Mouse (Mus musculus): Measurements from ENCODE around the gene Cspg4.
"Not testable (repeated sequence)": the region's sequence is repeated elsewhere in the genome, so short reads cannot be mapped to it uniquely, and the experiment has no call there.

The Cspg4 gene

GRCm38 (mm10) chr9:56893313-56893712 is 28.5 kb downstream of the Cspg4 start:
- DNase-seq: no peak

DNA sequence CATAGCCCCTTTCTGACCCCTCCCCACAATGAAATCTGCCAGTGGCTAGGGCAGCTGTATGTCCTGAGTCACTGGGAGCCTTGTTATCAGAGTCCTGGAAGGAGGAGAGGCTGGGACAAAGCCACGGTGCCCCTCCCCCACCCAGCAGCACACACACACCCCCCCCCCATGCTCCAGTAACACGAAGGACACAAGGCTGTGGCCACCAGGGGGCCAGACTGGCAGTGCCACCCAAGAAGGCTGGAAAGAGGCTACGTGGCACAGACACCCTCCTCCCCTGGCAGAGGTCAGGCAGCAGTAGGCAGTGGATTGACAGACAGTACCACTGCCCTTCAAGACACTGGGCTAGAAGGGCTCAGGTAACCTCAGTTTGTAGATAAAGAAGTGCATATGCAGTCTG is 29.2 kb downstream of the Cspg4 start:
- no peak for DNase-seq

DNA sequence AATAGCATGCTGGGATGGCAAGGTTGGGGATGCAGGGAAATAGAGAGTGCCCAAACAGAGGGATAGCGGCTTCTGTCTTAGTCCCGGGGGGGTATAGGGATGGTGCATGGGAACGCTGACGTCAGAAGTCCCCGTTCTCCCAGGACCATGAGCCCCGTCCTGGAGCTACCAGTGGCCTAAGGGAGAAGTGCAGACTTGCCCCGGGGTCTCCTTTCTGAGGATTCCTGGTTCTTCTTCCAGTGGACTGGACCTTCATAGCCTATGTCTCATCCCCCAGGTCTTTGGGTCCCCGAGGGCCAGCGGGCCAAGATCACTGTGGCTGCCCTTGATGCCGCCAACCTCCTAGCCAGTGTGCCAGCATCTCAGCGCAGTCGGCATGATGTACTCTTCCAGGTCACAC is 31.9 kb downstream of the Cspg4 start:
- no peak for DNase-seq

GRCm38 (mm10) chr9:56899409-56899808 is 34.6 kb downstream of the Cspg4 start:
- no peak for DNase-seq

DNA sequence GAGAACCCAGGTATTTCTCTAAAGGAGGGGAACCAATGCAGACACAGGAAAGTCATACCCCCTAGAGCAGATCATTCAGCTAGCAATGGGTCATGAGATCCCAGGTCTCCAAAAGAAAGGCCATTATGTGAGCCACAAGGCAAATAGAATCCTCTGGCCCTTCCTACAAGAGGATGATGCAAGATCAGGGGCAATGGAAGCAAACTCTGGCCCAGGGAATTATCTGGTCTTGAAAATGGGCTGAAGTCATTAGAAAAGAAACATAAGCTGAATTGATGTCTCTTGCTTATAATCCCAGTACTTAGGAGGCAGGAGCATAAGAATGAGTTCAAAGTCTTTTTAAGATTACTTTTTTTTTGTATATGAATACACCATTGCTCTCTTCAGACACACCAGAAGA is 35.2 kb downstream of the Cspg4 start:
- no peak for DNase-seq

DNA sequence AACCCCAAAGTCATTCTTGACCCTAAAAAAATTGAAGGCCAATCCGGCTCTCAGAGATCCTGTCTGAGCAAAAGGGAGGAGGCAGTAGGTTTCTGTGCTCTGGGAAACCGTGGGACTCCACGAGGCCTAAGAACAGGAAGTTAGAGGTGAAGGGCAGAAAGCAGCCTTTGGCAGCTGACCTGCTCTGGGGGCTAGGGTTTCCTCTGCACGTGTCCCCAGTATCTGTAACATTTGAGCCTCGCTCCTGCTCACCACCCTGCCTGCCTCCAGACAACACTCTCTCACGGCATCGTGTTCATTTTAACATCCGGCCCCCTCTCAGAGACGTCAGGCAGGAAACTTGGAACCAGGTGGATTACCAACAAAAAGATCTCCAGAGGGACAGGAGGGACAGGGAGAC is 35.7 kb downstream of the Cspg4 start:
- peak; percentile 41 for DNase-seq

GRCm38 (mm10) chr9:56901187-56901586 is 36.4 kb downstream of the Cspg4 start:
- no peak for DNase-seq

- DNase-seq: no peak
These were observed 38.8 kb downstream of the Cspg4 start for GRCm38 (mm10) chr9:56903662-56904061.

- DNase-seq: no peak
These were observed 42.7 kb downstream of the Cspg4 start for GRCm38 (mm10) chr9:56907549-56907948.

DNA sequence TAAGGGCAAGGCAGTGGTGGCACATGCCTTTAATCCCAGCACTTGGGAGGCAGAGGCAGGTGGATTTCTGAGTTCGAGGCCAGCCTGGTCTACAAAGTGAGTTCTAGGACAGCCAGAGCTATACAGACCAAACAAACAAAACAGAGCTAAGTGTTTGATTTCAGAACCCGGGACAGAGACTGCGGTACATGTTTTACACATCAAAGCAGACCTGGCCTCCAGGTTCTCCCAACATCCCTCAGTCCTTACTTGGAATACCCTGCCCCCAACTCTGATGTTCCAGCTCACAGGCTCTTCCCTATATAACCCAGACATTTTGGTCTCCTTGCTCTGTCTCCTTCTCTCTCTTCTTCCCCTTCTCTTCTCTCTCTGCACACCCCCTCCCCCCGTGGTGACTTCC is 45.2 kb downstream of the Cspg4 start:
- DNase-seq: not testable (repeated sequence)

- DNase-seq: no peak
These were observed 46.2 kb downstream of the Cspg4 start for GRCm38 (mm10) chr9:56911017-56911416.

DNA sequence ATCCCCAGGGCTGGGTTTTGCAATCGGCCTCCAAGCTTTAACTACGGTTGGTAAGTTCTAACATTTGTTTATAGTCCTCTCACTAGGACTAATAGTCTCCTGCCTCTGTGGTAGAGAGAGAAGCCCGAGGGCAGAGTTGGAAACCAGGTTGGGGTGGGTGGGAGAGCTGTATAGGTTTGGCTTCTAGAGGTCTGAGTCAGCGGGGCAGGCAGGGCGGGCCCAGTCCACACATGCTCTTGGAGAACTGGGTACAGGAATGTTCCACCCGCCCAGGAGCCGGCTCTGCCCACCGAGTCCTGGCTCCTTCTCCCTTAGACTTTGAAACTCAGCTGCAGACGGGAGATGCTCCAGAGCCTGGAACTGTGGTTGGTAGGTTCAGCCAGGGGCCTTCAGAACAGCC is 49.2 kb downstream of the Cspg4 start:
- no peak for DNase-seq

DNA sequence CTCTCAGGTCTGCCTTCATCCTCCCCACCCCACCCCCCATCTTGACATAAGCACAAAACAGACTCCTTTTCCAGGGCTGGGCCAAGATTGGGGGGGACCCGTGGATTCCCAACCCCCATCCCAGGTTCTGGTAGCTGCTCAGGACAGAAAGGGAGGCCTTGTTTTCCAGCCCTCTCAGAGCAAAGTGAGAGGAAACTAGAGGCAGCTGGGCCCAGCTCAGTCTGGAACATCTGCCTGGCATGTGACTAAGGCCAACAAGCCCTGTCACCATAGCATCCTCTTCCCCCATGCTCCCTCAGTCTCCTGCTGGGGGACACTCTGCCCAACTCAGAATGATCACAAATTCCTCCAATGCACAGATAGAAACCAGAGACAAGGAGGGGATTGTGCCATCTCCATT is 50.3 kb downstream of the Cspg4 start:
- no peak for DNase-seq

- no peak for DNase-seq
These were observed 51.0 kb downstream of the Cspg4 start for GRCm38 (mm10) chr9:56915695-56916410.

GRCm38 (mm10) chr9:56917131-56917530 is 52.3 kb downstream of the Cspg4 start:
- no peak for DNase-seq

DNA sequence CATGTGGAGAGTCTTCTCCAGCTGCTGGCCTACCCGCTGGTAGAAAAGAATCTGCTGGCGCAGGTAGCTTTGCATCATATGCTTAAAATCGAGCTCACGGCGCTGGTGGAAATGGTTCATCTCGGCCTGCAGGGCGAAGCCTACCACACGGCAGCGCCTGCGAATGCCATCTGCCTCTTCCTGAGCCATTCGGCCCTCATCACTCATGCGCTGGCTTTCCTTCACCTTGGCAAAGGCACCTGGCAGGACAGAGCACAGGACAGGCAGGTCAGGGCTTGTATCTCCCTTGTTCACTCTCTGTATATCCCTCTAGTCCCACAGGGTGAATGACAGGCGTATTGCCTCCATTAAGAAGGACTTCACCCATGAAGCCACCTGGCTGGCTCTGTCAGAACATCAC is 53.6 kb downstream of the Cspg4 start:
- no peak for DNase-seq

GRCm38 (mm10) chr9:56922746-56923145 is 57.9 kb downstream of the Cspg4 start:
- DNase-seq: no peak

DNA sequence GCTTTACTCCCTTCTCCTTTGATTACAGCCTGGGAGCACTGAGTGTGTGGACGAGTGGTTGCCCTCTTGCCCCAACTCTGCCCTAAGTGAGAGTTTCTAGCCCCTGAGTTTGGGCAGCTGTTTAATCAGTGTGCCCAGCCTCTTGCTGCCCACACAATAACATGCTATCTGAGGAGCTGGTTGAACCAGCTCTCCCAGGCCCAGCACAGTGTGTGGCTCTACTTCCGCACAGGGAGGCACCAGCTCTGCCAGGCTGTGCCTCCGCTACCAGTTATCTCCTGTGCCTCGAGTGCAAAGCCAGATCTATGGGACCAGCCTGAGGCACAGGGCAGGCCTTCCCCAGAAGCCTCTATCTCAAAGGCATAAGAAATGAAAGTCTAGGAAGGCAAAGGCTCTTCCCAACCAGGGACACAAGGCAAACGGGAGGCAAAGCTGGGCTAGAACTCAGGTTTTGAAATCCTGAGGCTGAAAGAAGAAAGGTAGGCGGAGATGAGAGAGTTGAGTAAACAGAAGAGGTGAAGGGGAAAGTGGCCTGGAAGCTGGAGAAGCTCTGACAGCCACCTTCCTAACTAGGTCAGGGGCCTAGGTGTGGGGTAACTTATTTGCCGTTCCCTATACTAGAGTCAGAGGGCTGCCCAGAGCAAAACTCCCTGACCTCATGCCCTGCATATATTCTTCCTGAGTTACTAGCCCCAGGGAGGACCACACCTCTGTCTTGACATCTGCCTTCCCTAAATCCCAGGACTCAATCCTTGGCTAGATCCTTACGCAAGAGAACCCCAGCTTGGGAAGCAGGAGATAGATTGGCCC is 59.2 kb downstream of the Cspg4 start:
- DNase-seq: no peak

- peak; percentile 88 for DNase-seq
These were observed 59.8 kb downstream of the Cspg4 start for GRCm38 (mm10) chr9:56924651-56925027.

GRCm38 (mm10) chr9:56925291-56926024 is 60.6 kb downstream of the Cspg4 start:
- no peak for DNase-seq

GRCm38 (mm10) chr9:56926025-56926360 is 61.2 kb downstream of the Cspg4 start:
- no peak for DNase-seq

DNA sequence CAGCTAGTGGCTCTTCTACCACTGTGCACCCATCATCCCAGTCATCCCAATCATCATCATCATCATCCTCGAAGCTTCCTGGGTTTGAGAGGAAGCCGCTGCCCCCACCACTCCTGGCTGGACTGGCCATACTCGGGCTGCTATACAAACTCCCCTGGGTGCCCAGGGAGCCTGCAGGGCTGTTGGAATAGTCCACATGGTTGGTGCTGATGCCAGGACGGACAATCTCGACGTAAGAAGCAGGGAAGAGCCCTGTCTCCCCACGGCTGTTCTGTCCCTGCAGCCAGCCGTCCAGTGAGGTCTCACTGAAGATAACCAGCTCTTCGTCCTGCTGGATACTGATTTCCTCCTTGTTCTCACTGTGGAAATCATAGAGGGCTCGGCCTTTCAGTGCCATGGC is 61.6 kb downstream of the Cspg4 start:
- no peak for DNase-seq

DNA sequence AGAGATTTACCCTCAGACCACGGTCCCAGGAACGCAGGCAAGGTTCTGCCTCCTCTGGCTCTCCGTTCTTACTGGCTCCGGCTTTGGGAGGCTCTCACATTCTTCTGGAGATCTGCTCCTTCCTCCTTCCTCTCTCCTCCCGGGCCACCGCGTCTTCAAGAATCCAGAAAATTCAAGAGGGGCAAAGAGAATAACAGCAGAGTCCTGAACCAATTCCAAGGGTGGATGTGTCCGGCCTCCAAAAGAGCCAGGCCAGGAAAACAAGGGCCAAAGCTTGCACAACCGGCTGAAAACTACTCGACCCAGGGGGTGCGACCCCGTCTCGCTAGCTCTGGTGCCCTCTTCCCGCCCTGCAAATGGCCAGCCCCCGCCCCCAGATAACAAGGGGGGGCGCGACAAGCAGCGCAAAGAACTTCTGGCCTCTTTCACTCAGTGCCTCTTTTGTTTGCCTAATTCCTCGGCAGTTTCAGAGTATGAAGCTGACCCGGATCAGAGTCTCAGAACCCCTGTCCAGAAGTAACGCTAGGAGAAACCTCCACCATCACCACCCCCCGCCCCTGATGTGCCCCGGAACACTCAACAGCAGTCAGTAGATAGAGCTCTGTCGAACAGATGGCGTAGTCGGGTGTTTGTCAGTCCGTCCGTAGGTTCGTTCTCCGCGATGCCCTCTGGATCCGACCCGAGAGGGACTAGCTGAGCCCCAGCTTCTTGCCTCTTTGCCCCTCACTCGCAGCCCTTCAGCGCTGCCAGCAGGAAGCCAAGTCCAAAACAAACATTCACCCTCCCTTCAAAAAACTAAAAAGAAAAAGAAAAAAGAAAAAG is 62.6 kb downstream of the Cspg4 start:
- peak; percentile 61 for DNase-seq
